Mouse (Mus musculus): ENCODE measurements around the gene Triobp.

DNA sequence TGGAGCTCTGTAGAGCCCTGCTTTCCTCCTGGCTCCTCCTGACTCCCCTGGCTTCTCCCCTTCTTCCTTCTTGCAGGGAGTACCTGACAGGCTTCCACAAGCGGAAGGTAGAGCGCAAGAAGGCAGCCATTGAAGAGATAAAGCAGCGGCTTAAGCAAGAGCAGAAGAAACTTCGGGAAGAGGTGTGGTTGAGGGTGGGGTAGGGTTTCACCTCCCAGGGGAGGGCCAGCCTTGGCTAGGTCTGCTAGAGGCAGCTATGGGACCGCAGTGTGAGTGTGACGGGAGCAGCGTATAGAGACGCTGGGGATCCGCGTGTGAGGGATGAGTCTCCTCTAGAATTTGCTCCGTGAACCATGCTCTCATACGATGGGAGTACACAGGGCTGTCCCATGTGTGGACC lies 11.1 kb upstream of the Triobp start:
- TF ChIP-seq CTCF (IDR thresholded peaks at IDR 0.05; ENCODE audit: control insufficient read depth, insufficient read depth, insufficient read length), result no peak
- TF ChIP-seq MAX (IDR thresholded peaks at IDR 0.05), result no peak
- TF ChIP-seq CEBPB (IDR thresholded peaks at IDR 0.05; ENCODE audit: low read depth), result no peak
- TF ChIP-seq USF1 (IDR thresholded peaks at IDR 0.05; ENCODE audit: low read depth), result no peak
- no peak for TF ChIP-seq FOSL1 (IDR thresholded peaks at IDR 0.05; ENCODE audit: insufficient read depth, low read length, poor library complexity, severe bottlenecking)
- TF ChIP-seq MYOG (IDR thresholded peaks at IDR 0.05; ENCODE audit: control insufficient read depth, extremely low read depth, insufficient read length), result no peak

Measured in C2C12 (cell line).